Mouse (Mus musculus) brain, embryonic 14.5 days (tissue): ENCODE results near the gene Tmem88b.
"Not testable (repeated sequence)": the region's sequence is repeated elsewhere in the genome, so short reads cannot be mapped to it uniquely, and the experiment has no call there.

Experiments used
- CTCF ChIP-seq: fragments of 200-500 bp; IDR thresholded peaks from 2 replicates; pipeline ENCODE4 v1.5.1; 2012; ENCODE audit warnings: inconsistent platforms, mild to moderate bottlenecking, moderate library complexity, borderline replicate concordance; ENCODE audit not compliant: insufficient read depth, insufficient read length; ENCODE audit errors: extremely low read depth
- POLR2A ChIP-seq: fragments of 200-500 bp; IDR thresholded peaks from 2 replicates; pipeline ENCODE4 v1.6.1; 2012; ENCODE audit warnings: mild to moderate bottlenecking, inconsistent platforms, borderline replicate concordance; ENCODE audit not compliant: poor library complexity, insufficient read depth, insufficient read length, severe bottlenecking; ENCODE audit errors: extremely low read depth

DNA sequence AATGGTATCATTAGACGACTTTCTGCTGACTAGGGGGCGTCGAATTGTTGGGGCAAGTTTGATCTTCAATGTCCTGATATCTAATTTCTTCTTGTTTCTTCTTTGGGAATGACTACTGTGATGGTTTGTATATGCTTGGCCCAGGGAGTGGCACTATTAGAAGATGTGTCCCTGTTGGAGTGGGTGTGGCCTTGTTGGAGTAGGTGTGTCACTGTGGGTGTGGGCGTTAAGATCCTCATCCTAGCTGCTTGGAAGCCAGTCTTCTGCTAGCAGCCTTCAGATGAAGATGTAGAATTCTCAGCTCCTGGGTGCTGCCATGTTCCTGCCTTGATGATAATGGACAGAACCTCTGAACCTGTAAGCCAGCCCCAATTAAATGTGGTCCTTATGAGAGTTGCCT, 3.2 kb upstream of the Tmem88b start:
- not testable (repeated sequence) for TF ChIP-seq CTCF, POLR2A
